Mouse (Mus musculus) G1E (cell line): ENCODE results near the gene Rnf182. TPM values are rescaled to one million over a fixed set of nuclear protein-coding genes. Genes with fewer than 3 reads are reported as not detected.

Experiments
- ATAC-seq: 2 replicates; pipeline ENCODE4 v1.8.0; 2016; ENCODE audit warnings: mild to moderate bottlenecking; ENCODE audit not compliant: insufficient number of reproducible peaks, poor library complexity, low FRiP score, severe bottlenecking; ENCODE audit errors: extremely low read depth
- DNase-seq: peaks from one replicate; pipeline ENCODE4 v3.0.0; 2012; ENCODE audit warnings: low spot score
- H3K27me3 ChIP-seq: 2 replicates; pipeline ENCODE4 v1.6.1; 2012; ENCODE audit warnings: mild to moderate bottlenecking, low read length, inconsistent platforms; ENCODE audit not compliant: insufficient read depth
- H3K36me3 ChIP-seq: replicated peaks from 2 replicates; pipeline ENCODE3; 2012; ENCODE audit warnings: mild to moderate bottlenecking, inconsistent platforms
- H3K4me1 ChIP-seq: 2 replicates; pipeline ENCODE4 v1.6.1; 2012; ENCODE audit warnings: low read depth, low read length, inconsistent platforms, mixed read lengths; ENCODE audit not compliant: insufficient read depth
- H3K4me3 ChIP-seq: 2 replicates; pipeline ENCODE4 v1.5.1; 2012; ENCODE audit warnings: low read depth, mild to moderate bottlenecking, inconsistent platforms, low read length, moderate library complexity, mixed read lengths
- H3K9me3 ChIP-seq: replicated peaks from 2 replicates; pipeline ENCODE4 v1.6.1; 2012; ENCODE audit warnings: inconsistent platforms
- CTCF ChIP-seq: IDR thresholded peaks from 2 replicates; pipeline ENCODE4 v1.5.1; 2012; ENCODE audit warnings: low read depth, low read length, inconsistent platforms, mixed read lengths
- GATA1 ChIP-seq: IDR thresholded peaks from 2 replicates; pipeline ENCODE4 v1.6.1; 2012; ENCODE audit warnings: borderline replicate concordance, low read length, inconsistent platforms, mixed read lengths
- GATA2 ChIP-seq: IDR thresholded peaks from 2 replicates; pipeline ENCODE4 v1.6.1; 2012; ENCODE audit warnings: low read depth, low read length, inconsistent platforms, borderline replicate concordance
- POLR2AphosphoS5 ChIP-seq: IDR thresholded peaks from 2 replicates; pipeline ENCODE4 v1.6.1; 2012; ENCODE audit warnings: low read depth, low read length, inconsistent platforms; ENCODE audit not compliant: insufficient replicate concordance
- TAL1 ChIP-seq: conservative IDR thresholded peaks from 2 replicates; pipeline ENCODE4 v1.6.1; 2012; ENCODE audit warnings: low read depth, low read length, inconsistent platforms, mixed read lengths
- polyA plus RNA-seq: library from polyadenylated mRNA; stranded (reverse); fragments of >175 nt; gene quantifications from 2 replicates; pipeline ENCODE4 v1.2.3, GENCODE M21; 2012
- total RNA-seq, 2 experiments: library from RNA; stranded (forward) in 1 of 2; stranded (reverse) in 1 of 2; fragments of 200-1000 nt in 1 of 2; fragments of >200 nt in 1 of 2; fragmentation: Nextera tagmentation in 1 of 2; gene quantifications; 2 replicates each; pipeline ENCODE4 v1.2.3; 2014 to 2017

The Rnf182 gene
- total and polyA plus RNA-seq, 3 experiments: 0.05 TPM; not detected in 2

DNA sequence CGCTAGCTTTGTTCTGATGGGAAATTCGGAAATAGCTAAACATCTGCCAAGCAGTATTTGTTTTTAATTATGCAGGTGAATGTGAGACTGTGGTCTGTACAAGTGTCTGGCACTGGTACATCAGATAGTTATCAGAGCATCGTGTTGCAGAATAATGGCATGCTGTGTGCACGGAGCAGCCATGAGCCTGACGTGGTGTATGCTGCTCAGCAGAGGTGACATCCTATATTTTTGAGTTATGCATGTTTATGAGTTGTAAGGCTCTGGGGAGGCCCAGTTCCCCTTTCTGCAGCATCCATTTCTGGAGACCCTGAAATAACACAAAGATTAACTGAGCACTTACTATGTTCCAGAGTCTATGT lies 62.4 kb downstream of the Rnf182 start:
- ATAC-seq: no peak
- DNase-seq: no peak
- Histone ChIP-seq H3K36me3 (no peaks in the 10 kb centered on the region), H3K9me3 (no peaks in the 10 kb centered on the region), H3K4me1 (no peaks in the 10 kb centered on the region), H3K27me3 (no peaks in the 10 kb centered on the region), H3K4me3 (no peak overlapping the region)
- TF ChIP-seq GATA1: no peak
- no peak for TF ChIP-seq GATA2
- TF ChIP-seq TAL1: no peak
- TF ChIP-seq POLR2AphosphoS5: no peak
- no peak for TF ChIP-seq CTCF

DNA sequence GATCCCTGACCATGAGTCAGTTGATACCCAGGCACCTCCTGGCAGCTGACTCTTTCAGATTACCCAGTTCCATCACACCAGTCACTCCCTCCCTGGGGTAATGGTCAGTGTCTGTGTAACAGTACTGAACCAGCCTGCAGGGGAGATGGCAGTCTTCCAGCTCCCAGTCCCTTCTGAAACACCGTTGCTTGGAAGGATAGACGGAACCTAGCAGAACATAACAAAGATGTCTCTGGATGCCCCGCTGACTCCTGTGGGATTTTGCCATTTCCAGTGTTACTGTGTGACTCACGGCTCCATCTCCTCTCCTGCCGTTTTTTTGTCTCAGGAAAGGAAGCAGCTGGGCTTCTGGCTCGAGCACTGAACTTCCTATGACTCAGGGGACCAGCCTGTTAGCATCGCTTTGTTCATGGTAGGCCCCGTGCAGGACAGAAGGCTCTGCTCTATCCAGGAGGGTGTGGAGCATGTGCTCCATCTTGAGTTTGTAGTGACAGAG lies 69.0 kb downstream of the Rnf182 start:
- TF ChIP-seq TAL1: no peak
- Histone ChIP-seq H3K4me3 (no peak overlapping the region), H3K27me3 (no peaks in the 10 kb centered on the region), H3K9me3 (no peaks in the 10 kb centered on the region), H3K36me3 (no peaks in the 10 kb centered on the region), H3K4me1 (no peaks in the 10 kb centered on the region)
- DNase-seq (no peak), ATAC-seq (no peak)

DNA sequence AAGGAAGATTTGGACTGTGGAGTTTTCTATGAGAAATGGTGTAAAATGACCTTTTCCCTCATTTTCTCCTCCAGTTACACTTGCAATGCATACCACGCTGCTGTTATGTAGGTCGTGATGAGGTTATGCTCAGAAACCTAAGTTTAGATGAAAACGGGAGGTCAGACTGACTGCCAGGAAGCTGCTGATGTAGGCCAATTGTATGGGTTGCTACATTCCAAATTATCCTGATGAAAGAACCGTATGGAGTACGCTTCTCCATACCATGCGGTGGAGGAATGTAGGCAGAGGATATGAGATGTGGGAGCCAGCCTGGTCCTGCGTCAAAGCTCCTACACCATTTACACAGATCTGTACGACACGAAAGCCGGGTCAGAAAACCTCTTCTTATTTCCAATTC lies 72.6 kb downstream of the Rnf182 start:
- no peak for TF ChIP-seq GATA1
- no peak for TF ChIP-seq TAL1
- TF ChIP-seq GATA2: no peak
- TF ChIP-seq CTCF: no peak
- Histone ChIP-seq H3K4me3 (no peak overlapping the region), H3K4me1 (no peaks in the 10 kb centered on the region), H3K36me3 (no peaks in the 10 kb centered on the region), H3K9me3 (no peaks in the 10 kb centered on the region), H3K27me3 (no peaks in the 10 kb centered on the region)
- ATAC-seq: no peak
- DNase-seq: no peak

DNA sequence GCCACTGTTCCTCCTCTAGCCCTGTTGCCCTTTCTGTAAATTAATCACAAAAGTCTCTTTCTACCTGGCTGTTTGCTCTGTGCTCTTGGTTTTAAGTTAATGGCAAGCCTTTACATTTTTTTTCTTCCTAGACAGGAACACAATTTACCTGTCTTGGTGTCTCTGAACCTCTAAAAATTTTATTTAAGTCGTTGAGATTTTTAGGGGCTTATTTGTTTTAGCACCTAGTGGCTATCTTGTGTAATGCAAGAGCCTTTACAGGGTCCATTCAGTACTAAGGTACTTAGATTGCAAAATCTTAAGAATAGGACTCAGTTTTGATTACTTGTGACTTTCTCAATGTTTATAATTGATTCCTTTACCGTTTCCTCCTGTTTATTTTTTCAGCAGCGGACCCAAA lies 76.2 kb downstream of the Rnf182 start:
- no peak overlapping the region for H3K4me3 ChIP-seq
- no peak for ATAC-seq
- H3K9me3 ChIP-seq: no peaks in the 10 kb centered on the region
- no peak for TF ChIP-seq TAL1
- TF ChIP-seq GATA1: no peak
- TF ChIP-seq CTCF: no peak
- no peak for TF ChIP-seq GATA2
- no peak for TF ChIP-seq POLR2AphosphoS5
- no peaks in the 10 kb centered on the region for H3K36me3 ChIP-seq
- no peaks in the 10 kb centered on the region for H3K4me1 ChIP-seq
- no peak for DNase-seq
- 0 out of 2 replicates have a peak, but pooled peaks cover 6% of the 10 kb centered on the region for H3K27me3 ChIP-seq

DNA sequence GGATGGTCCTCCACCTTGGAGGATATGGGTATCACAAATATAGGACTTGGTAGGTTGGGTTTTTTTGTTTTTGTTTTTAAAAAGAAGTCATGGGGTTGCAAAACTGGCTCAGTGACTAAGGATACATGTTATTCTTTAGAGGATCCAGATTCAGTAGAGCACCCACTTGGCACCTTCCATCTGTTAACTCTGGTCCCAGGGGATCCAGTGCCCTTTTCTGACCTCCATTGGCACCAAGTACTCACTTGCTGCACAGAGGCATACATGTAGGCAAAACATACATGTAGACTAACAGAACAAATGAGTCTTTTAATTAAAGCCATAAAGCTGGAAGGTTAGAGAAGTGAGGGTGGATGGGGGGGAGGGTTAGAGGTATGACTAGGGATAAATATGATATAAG lies 80.0 kb downstream of the Rnf182 start:
- Histone ChIP-seq H3K4me1 (no peaks in the 10 kb centered on the region), H3K36me3 (no peaks in the 10 kb centered on the region), H3K4me3 (no peak overlapping the region), H3K27me3 (peaks cover 9% of the 10 kb centered on the region; the same call in 1 of the 2 replicates), H3K9me3 (no peaks in the 10 kb centered on the region)
- no peak for DNase-seq
- no peak for ATAC-seq
- TF ChIP-seq GATA2 (no peak), POLR2AphosphoS5 (no peak), CTCF (no peak), GATA1 (no peak), TAL1 (no peak)

DNA sequence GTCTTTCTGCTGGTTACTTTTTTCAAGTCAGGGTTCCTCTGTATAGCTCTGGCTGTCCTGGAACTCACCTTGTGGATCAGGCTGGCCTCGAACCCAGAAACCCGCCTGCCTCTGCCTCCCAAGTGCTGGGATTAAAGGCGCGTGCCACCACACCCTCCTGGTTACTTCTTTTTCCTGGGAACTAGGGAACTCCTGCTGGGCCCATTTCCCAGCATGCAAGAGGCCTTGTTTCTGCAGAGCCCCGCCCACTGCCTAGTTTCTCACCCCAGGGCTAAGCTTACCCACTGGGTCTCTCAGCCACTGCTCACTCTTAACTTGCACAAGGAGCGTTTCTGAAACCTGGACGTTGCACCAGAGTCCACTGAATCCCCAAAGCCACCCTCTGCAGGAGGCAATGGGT lies 80.5 kb downstream of the Rnf182 start:
- Histone ChIP-seq H3K4me1 (no peaks in the 10 kb centered on the region), H3K27me3 (peaks cover 9% of the 10 kb centered on the region; the same call in 1 of the 2 replicates), H3K9me3 (no peaks in the 10 kb centered on the region), H3K36me3 (no peaks in the 10 kb centered on the region), H3K4me3 (no peak overlapping the region)
- TF ChIP-seq POLR2AphosphoS5 (no peak), CTCF (no peak), GATA1 (no peak), GATA2 (no peak), TAL1 (no peak)
- DNase-seq: no peak
- no peak for ATAC-seq

DNA sequence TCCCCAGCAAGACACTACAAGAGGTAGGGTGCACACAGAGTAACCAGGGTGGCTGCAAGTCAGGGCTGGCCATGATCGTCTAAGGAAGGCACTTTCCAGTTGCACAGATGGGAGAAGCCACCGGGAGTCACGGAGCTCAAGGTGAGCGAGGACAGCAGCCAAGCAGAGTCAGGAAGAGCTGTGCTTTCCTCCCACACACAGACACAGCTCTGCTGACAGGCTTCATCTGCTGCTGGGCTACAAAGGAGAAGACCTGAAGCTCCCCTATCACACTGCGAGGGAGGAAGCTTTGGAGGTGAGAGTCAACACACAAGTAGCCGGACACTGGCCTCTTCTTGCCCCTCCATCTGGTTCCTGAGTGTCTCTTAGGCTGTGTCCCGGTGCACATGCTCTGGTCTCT lies 83.0 kb downstream of the Rnf182 start:
- H3K9me3 ChIP-seq: no peaks in the 10 kb centered on the region
- no peaks in the 10 kb centered on the region for H3K4me1 ChIP-seq
- DNase-seq (no peak), ATAC-seq (no peak)
- H3K4me3 ChIP-seq: no peak overlapping the region
- peaks cover 14% of the 10 kb centered on the region for H3K27me3 ChIP-seq
- no peak for TF ChIP-seq CTCF
- no peak for TF ChIP-seq POLR2AphosphoS5
- TF ChIP-seq GATA2: no peak
- TF ChIP-seq TAL1: no peak
- TF ChIP-seq GATA1: no peak
- no peaks in the 10 kb centered on the region for H3K36me3 ChIP-seq

DNA sequence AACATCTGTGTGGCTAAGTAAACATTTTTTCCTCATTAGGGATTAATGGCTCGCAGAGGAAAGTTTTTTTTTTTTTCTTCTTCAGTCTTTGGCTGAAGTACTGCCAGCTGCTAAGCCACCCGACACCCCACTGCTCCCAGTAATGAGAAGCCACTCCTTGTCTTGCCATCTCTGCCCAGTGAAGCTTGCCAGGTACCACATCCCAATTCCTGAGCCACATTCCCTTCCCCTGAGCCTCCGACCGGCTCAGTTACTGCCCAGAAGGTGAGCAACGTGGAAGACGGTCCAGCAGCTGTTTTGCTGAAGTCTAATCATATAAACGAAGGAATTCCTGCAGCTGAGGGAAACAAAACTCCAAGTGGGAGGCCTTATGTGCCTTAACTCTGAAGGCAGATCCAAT lies 88.0 kb downstream of the Rnf182 start:
- DNase-seq (no peak), ATAC-seq (no peak)
- peaks cover 9% of the 10 kb centered on the region for H3K27me3 ChIP-seq
- no peaks in the 10 kb centered on the region for H3K36me3 ChIP-seq
- TF ChIP-seq TAL1 (no peak), POLR2AphosphoS5 (no peak), CTCF (no peak), GATA2 (no peak), GATA1 (no peak)
- no peak overlapping the region for H3K4me3 ChIP-seq
- H3K4me1 ChIP-seq: no peaks in the 10 kb centered on the region
- H3K9me3 ChIP-seq: no peaks in the 10 kb centered on the region
